Mouse (Mus musculus): ENCODE measurements around the gene Iqsec3.

- TF ChIP-seq CTCF (IDR thresholded peaks at IDR 0.05; ENCODE audit: low read depth) (no peak), EP300 (IDR thresholded peaks at IDR 0.05; ENCODE audit: low read depth) (no peak)
These were observed 1.2 kb downstream of the Iqsec3 start for GRCm38 (mm10) chr6:121472273-121472672.

Measured in heart, postnatal 0 days (tissue).